Mouse (Mus musculus) stomach, embryonic 14.5 days (tissue): Measurements from ENCODE around the gene Sp100. TPM values are rescaled to one million over a fixed set of nuclear protein-coding genes. Genes with fewer than 3 reads are reported as not detected.

Experiments used
- ATAC-seq: fragments of 200-750 bp; cut with Nextera tagmentation; 2 replicates; pipeline ENCODE4 v1.8.0; 2017; ENCODE audit warnings: low read depth, moderate TSS enrichment; ENCODE audit not compliant: insufficient number of reproducible peaks, insufficient read depth, low FRiP score
- H3K27ac ChIP-seq: fragments of 300-500 bp; sonication (generic); 2 replicates; pipeline ENCODE4 v1.5.1; 2014; ENCODE audit warnings: mild to moderate bottlenecking, low read length, moderate library complexity, mixed read lengths
- H3K27me3 ChIP-seq: fragments of 300-500 bp; sonication (generic); 2 replicates; pipeline ENCODE4 v1.6.1; 2014; ENCODE audit warnings: low read length, control low read depth, mixed read lengths; ENCODE audit not compliant: control insufficient read depth, insufficient read depth
- H3K36me3 ChIP-seq: fragments of 300-500 bp; sonication (generic); 2 replicates; pipeline ENCODE4 v1.6.1; 2014; ENCODE audit warnings: mild to moderate bottlenecking, control low read depth, low read length, moderate library complexity, mixed read lengths; ENCODE audit not compliant: control insufficient read depth, insufficient read depth
- H3K4me1 ChIP-seq: fragments of 300-500 bp; sonication (generic); 2 replicates; pipeline ENCODE4 v1.6.1; 2014; ENCODE audit warnings: low read length, control low read depth, mixed read lengths; ENCODE audit not compliant: control insufficient read depth, insufficient read depth
- H3K4me2 ChIP-seq: fragments of 300-500 bp; sonication (generic); replicated peaks from 2 replicates; pipeline ENCODE4 v1.6.1; 2014; ENCODE audit warnings: low read depth, low read length, control low read depth
- H3K4me3 ChIP-seq: fragments of 300-500 bp; sonication (generic); 2 replicates; pipeline ENCODE4 v1.5.1; 2014; ENCODE audit warnings: low read depth, low read length, control low read depth
- H3K9ac ChIP-seq: fragments of 300-500 bp; sonication (generic); replicated peaks from 2 replicates; pipeline ENCODE4 v1.6.1; 2014; ENCODE audit warnings: low read depth, mild to moderate bottlenecking, control low read depth, low read length, moderate library complexity, mixed read lengths
- H3K9me3 ChIP-seq: fragments of 300-500 bp; sonication (generic); 2 replicates; pipeline ENCODE4 v1.6.1; 2016; ENCODE audit warnings: low read depth, low read length, control low read depth; ENCODE audit not compliant: control insufficient read depth
- WGBS: fragments of 180-500 bp; shearing (Covaris S2); extraction: QIAGEN DNeasy Blood & Tissue Kit; methylation state at CpG from one replicate; pipeline ENCODE4 v1.1.7; 2014; 5-methylcytosine and 5-hydroxymethylcytosine counted together
- polyA plus RNA-seq: library from polyadenylated mRNA; unstranded; fragments of >200 nt; fragmentation: Nextera tagmentation; extraction: Ambion mirVana; gene quantifications from 2 replicates; pipeline ENCODE4 v1.2.1, GENCODE M21; 2014

The Sp100 gene
- polyA plus RNA-seq, 1 experiment from 2014 or later, result 1.6 TPM

- WGBS, result 67% methylated on average over 13 of the region's 13 CpGs
- no peaks in the 10 kb centered on the region for H3K9me3 ChIP-seq
- H3K4me3 ChIP-seq, result no peak overlapping the region
- no peak overlapping the region for H3K9ac ChIP-seq
- H3K27ac ChIP-seq, result no peak overlapping the region
- H3K36me3 ChIP-seq, result no peaks in the 10 kb centered on the region
- H3K4me2 ChIP-seq, result no peak overlapping the region; the same call in 1 of the 2 replicates
- no peak for ATAC-seq
- no peaks in the 10 kb centered on the region for H3K4me1 ChIP-seq
- no peaks in the 10 kb centered on the region for H3K27me3 ChIP-seq
Measured at GRCm38 (mm10) chr1:85735463-85736123, 85.8 kb downstream of the Sp100 start.

- no peak overlapping the region for H3K9ac ChIP-seq
- H3K4me2 ChIP-seq, result peak overlapping the region; percentile 39
- 37% methylated on average over 18 of the region's 18 CpGs for WGBS
- H3K4me3 ChIP-seq, result no peak overlapping the region
- H3K4me1 ChIP-seq, result no peaks in the 10 kb centered on the region
- H3K27me3 ChIP-seq, result no peaks in the 10 kb centered on the region
- H3K27ac ChIP-seq, result no peak overlapping the region
- no peak for ATAC-seq
- no peaks in the 10 kb centered on the region for H3K36me3 ChIP-seq
- no peaks in the 10 kb centered on the region for H3K9me3 ChIP-seq
Measured at GRCm38 (mm10) chr1:85736355-85737184, 86.8 kb downstream of the Sp100 start.

GRCm38 (mm10) chr1:85739000-85739399, 89.2 kb downstream of the Sp100 start:
- ATAC-seq, result no peak
- Histone ChIP-seq H3K4me1 (no peaks in the 10 kb centered on the region), H3K9ac (no peak overlapping the region), H3K27me3 (no peaks in the 10 kb centered on the region), H3K27ac (no peak overlapping the region), H3K36me3 (no peaks in the 10 kb centered on the region), H3K4me2 (no peak overlapping the region), H3K9me3 (no peaks in the 10 kb centered on the region), H3K4me3 (no peak overlapping the region)
- 92% methylated on average over 4 of the region's 4 CpGs for WGBS

GRCm38 (mm10) chr1:85739819-85740218, 90.0 kb downstream of the Sp100 start:
- Histone ChIP-seq H3K27me3 (no peaks in the 10 kb centered on the region), H3K4me1 (no peaks in the 10 kb centered on the region), H3K4me2 (no peak overlapping the region), H3K9me3 (no peaks in the 10 kb centered on the region), H3K9ac (no peak overlapping the region), H3K27ac (no peak overlapping the region), H3K36me3 (no peaks in the 10 kb centered on the region), H3K4me3 (no peak overlapping the region)
- ATAC-seq, result no peak

GRCm38 (mm10) chr1:85740923-85741322, 91.1 kb downstream of the Sp100 start:
- Histone ChIP-seq H3K4me1 (no peaks in the 10 kb centered on the region), H3K27ac (no peak overlapping the region), H3K36me3 (no peaks in the 10 kb centered on the region), H3K27me3 (no peaks in the 10 kb centered on the region), H3K4me2 (no peak overlapping the region), H3K9me3 (no peaks in the 10 kb centered on the region), H3K4me3 (no peak overlapping the region), H3K9ac (no peak overlapping the region)
- WGBS, result 71% methylated on average over 6 of the region's 6 CpGs
- no peak for ATAC-seq

- H3K27ac ChIP-seq, result no peak overlapping the region
- H3K4me3 ChIP-seq, result no peak overlapping the region
- no peaks in the 10 kb centered on the region for H3K36me3 ChIP-seq
- no peaks in the 10 kb centered on the region for H3K9me3 ChIP-seq
- ATAC-seq, result no peak
- H3K9ac ChIP-seq, result no peak overlapping the region
- no peaks in the 10 kb centered on the region for H3K4me1 ChIP-seq
- H3K4me2 ChIP-seq, result no peak overlapping the region
- no peaks in the 10 kb centered on the region for H3K27me3 ChIP-seq
- 68% methylated on average over 5 of the region's 5 CpGs for WGBS
Measured at GRCm38 (mm10) chr1:85742333-85742732, 92.5 kb downstream of the Sp100 start.

GRCm38 (mm10) chr1:85742916-85743505, 93.2 kb downstream of the Sp100 start:
- H3K27me3 ChIP-seq, result no peaks in the 10 kb centered on the region
- H3K4me1 ChIP-seq, result no peaks in the 10 kb centered on the region
- H3K9ac ChIP-seq, result no peak overlapping the region
- 16% methylated on average over 2 of the region's 2 CpGs for WGBS
- no peaks in the 10 kb centered on the region for H3K36me3 ChIP-seq
- H3K4me2 ChIP-seq, result no peak overlapping the region
- H3K4me3 ChIP-seq, result no peak overlapping the region
- no peaks in the 10 kb centered on the region for H3K9me3 ChIP-seq
- peak; percentile 10; the same call in 1 of the 2 replicates for ATAC-seq
- H3K27ac ChIP-seq, result 0 out of 2 replicates have a peak overlapping the region, but pooled peaks have one; percentile 48

GRCm38 (mm10) chr1:85744539-85744938, 94.8 kb downstream of the Sp100 start:
- H3K27me3 ChIP-seq, result no peaks in the 10 kb centered on the region
- no peak for ATAC-seq
- H3K27ac ChIP-seq, result no peak overlapping the region
- H3K9me3 ChIP-seq, result no peaks in the 10 kb centered on the region
- H3K4me1 ChIP-seq, result no peaks in the 10 kb centered on the region
- WGBS, result 74% methylated on average over 3 of the region's 3 CpGs
- H3K4me2 ChIP-seq, result no peak overlapping the region
- H3K4me3 ChIP-seq, result no peak overlapping the region
- H3K9ac ChIP-seq, result no peak overlapping the region
- H3K36me3 ChIP-seq, result no peaks in the 10 kb centered on the region
